In the genomic region with DNA sequence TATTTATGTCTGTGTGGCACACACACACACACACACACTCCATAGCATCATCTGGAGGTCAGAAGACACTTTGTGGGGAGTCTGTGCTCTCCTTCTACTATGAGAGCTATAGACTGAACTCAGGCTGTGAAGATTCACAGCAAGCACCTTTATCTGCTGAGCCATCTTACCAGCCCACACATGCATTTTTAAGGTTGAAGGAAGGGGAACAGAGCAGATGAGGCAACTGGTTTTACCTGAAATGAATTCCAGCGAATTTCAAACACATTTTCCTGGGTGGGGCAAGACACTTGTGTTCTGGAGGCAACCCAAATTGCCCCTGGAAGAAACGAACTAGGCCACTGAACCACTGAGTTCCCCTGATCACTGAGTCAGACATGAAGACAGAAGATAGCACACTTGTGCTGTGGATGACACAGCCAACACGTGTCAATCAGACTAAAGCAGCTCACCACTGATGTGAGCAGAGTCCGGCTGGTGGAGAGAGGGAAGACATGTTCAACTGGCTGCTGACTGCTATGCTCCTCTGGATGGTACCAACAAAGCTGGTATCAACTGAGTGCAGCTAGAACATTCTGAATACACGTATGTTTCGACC, we compare ENCODE assay signal across 23 mouse cellular contexts. TPM values are rescaled to one million over a fixed set of nuclear protein-coding genes. Genes with fewer than 3 reads are reported as not detected.
DNase-seq lines count a peak whose midpoint lies in the region; ATAC-seq and TF ChIP-seq lines count a peak whose summit lies in the region.
"Had no signal": no experiment of that assay in that cellular context is flagged by ENCODE, and none has a peak within 500 bp of the region (broad histone marks: within the 10 kb centered on the region; RNA-seq: fewer than 3 reads in every experiment).

No protein-coding gene starts in this region.

- no peak overlapping the region for H3K4me2 ChIP-seq in limb, embryonic 14.5 days (replicated peaks; ENCODE audit: low read depth, low read length, severe bottlenecking)
- H3K4me2 ChIP-seq in liver, embryonic 11.5 days, result no peak overlapping the region
- H3K4me2 ChIP-seq: embryonic facial prominence, embryonic 15.5 days; forebrain, embryonic 12.5 days; hindbrain, embryonic 13.5 days; limb, embryonic 12.5 days had no signal

- no peaks in the 10 kb centered on the region; the same call in 1 of the 2 replicates for H3K4me1 ChIP-seq in limb, embryonic 14.5 days (ENCODE audit: control insufficient read depth, insufficient read depth, low read length)
- H3K4me1 ChIP-seq in limb, embryonic 10.5 days, result peaks cover 24% of the 10 kb centered on the region
- peaks cover 47% of the 10 kb centered on the region for H3K4me1 ChIP-seq in liver, embryonic 11.5 days (replicated peaks; ENCODE audit: control insufficient read depth, insufficient read depth, low read length)

- ATAC-seq in limb, embryonic 14.5 days (ENCODE audit: low FRiP score, low read depth), result no peak
- ATAC-seq in liver, embryonic 11.5 days (replicated peaks; ENCODE audit: low FRiP score), result peak; percentile 75

- no peaks in the 10 kb centered on the region for H3K36me3 ChIP-seq in limb, embryonic 14.5 days (ENCODE audit: control insufficient read depth, insufficient read depth, low read length)
- H3K36me3 ChIP-seq in limb, embryonic 10.5 days, result no peaks in the 10 kb centered on the region
- H3K36me3 ChIP-seq in liver, embryonic 11.5 days (ENCODE audit: control insufficient read depth, insufficient read depth, low read length), result no peaks in the 10 kb centered on the region
- H3K36me3 ChIP-seq in macrophage (ENCODE audit: inconsistent target), result no peaks in the 10 kb centered on the region; the same call in 1 of the 2 replicates
- H3K36me3 ChIP-seq: embryonic facial prominence, embryonic 15.5 days; forebrain, embryonic 12.5 days; heart, embryonic 10.5 days; hindbrain, embryonic 13.5 days; limb, embryonic 12.5 days; midbrain, embryonic 10.5 days had no signal

- WGBS in limb, embryonic 14.5 days, result 75% methylated on average over 6 of the region's 6 CpGs
- WGBS in limb, embryonic 10.5 days, result 83% methylated on average over 6 of the region's 6 CpGs
- WGBS in liver, embryonic 11.5 days, result 56% methylated on average over 6 of the region's 6 CpGs
- 70% methylated on average over 6 of the region's 6 CpGs for WGBS in macrophage (ENCODE audit: missing documents)

- TF ChIP-seq CTCF in left cerebral cortex, adult 2 months (IDR thresholded peaks at IDR 0.05), result no peak

- no peak overlapping the region for H3K9ac ChIP-seq in limb, embryonic 14.5 days (ENCODE audit: low read depth, low read length, severe bottlenecking)
- no peak overlapping the region for H3K9ac ChIP-seq in liver, embryonic 11.5 days (ENCODE audit: low read depth, low read length)
- H3K9ac ChIP-seq: embryonic facial prominence, embryonic 15.5 days; forebrain, embryonic 12.5 days; hindbrain, embryonic 13.5 days; limb, embryonic 12.5 days had no signal

- peaks cover 96% of the 10 kb centered on the region for H3K79me2 ChIP-seq in macrophage (ENCODE audit: inconsistent target)

- no peak overlapping the region for H3K27ac ChIP-seq in limb, embryonic 14.5 days (replicated peaks; ENCODE audit: low read depth, low read length)
- H3K27ac ChIP-seq in limb, embryonic 10.5 days, result no peak overlapping the region
- peak overlapping the region; percentile 34 for H3K27ac ChIP-seq in liver, embryonic 11.5 days (ENCODE audit: low read depth, low read length)
- H3K27ac ChIP-seq in macrophage, result peak overlapping the region; percentile 97
- H3K27ac ChIP-seq in left cerebral cortex, adult 2 months, result no peak overlapping the region
- H3K27ac ChIP-seq: embryonic facial prominence, embryonic 15.5 days; forebrain, embryonic 12.5 days; heart, embryonic 10.5 days; hindbrain, embryonic 13.5 days; limb, embryonic 12.5 days; midbrain, embryonic 10.5 days had no signal

- peak; percentile 28 for DNase-seq in limb, embryonic 14.5 days (ENCODE audit: low spot score)
- DNase-seq in limb, embryonic 10.5 days (ENCODE audit: low spot score), result no peak
- DNase-seq in c-Kit-positive CD71-positive TER-119-positive erythroid progenitor cells, embryonic 14.5 days (ENCODE audit: low spot score), result peak; percentile 60
- no peak for DNase-seq in liver, embryonic 11.5 days (ENCODE audit: low spot score)
- DNase-seq in ovary, postnatal 36 days (ENCODE audit: low spot score), result no peak
- no peak for DNase-seq in left cerebral cortex, adult 18-20 months (ENCODE audit: low spot score in 2 of 2)
- no peak for DNase-seq in left cerebral cortex, adult 2 months (ENCODE audit: extremely low spot score in 1 of 2, low spot score in 2 of 2)
- DNase-seq: adrenal gland, adult 2 months; B cell, adult 2 months; cerebellum, adult 9-11 months; gastrocnemius, postnatal 14 days; heart, postnatal 10 days; kidney, postnatal 4 days; layer of hippocampus, adult 9-11 months; lung, postnatal 10 days; thymus, postnatal 14 days had no signal

- no peaks in the 10 kb centered on the region for H3K9me3 ChIP-seq in limb, embryonic 14.5 days (ENCODE audit: control insufficient read depth, low read length)
- H3K9me3 ChIP-seq in limb, embryonic 10.5 days (replicated peaks), result no peaks in the 10 kb centered on the region
- no peaks in the 10 kb centered on the region for H3K9me3 ChIP-seq in liver, embryonic 11.5 days (ENCODE audit: control insufficient read depth, low read length)
- H3K9me3 ChIP-seq: embryonic facial prominence, embryonic 15.5 days; forebrain, embryonic 12.5 days; heart, embryonic 10.5 days; hindbrain, embryonic 13.5 days; limb, embryonic 12.5 days; midbrain, embryonic 10.5 days had no signal

- no peak for TF ChIP-seq POLR2A in limb, embryonic 14.5 days (IDR thresholded peaks at IDR 0.05; ENCODE audit: borderline replicate concordance, extremely low read depth, insufficient read depth, insufficient read length)

- no peaks in the 10 kb centered on the region for H3K27me3 ChIP-seq in limb, embryonic 14.5 days (ENCODE audit: control insufficient read depth, insufficient read depth, low read length)
- no peaks in the 10 kb centered on the region for H3K27me3 ChIP-seq in limb, embryonic 10.5 days (ENCODE audit: low read depth, poor library complexity, severe bottlenecking)
- no peaks in the 10 kb centered on the region for H3K27me3 ChIP-seq in liver, embryonic 11.5 days (replicated peaks; ENCODE audit: control insufficient read depth, insufficient read depth, low read length)
- H3K27me3 ChIP-seq: embryonic facial prominence, embryonic 15.5 days; forebrain, embryonic 12.5 days; hindbrain, embryonic 13.5 days; limb, embryonic 12.5 days had no signal

- no peak overlapping the region for H3K4me3 ChIP-seq in limb, embryonic 14.5 days (replicated peaks; ENCODE audit: low read length)
- H3K4me3 ChIP-seq in limb, embryonic 10.5 days, result no peak overlapping the region
- no peak overlapping the region for H3K4me3 ChIP-seq in liver, embryonic 11.5 days (ENCODE audit: low read depth, low read length)
- H3K4me3 ChIP-seq in macrophage (ENCODE audit: inconsistent target), result peak overlapping the region; percentile 66
- no peak overlapping the region for H3K4me3 ChIP-seq in left cerebral cortex, adult 2 months
- H3K4me3 ChIP-seq: embryonic facial prominence, embryonic 15.5 days; forebrain, embryonic 12.5 days; heart, embryonic 10.5 days; hindbrain, embryonic 13.5 days; limb, embryonic 12.5 days; midbrain, embryonic 10.5 days had no signal

- intact Hi-C loops in left cerebral cortex, adult 2 months (cut with DNase I), result loop anchor here (5.0 kb wide), 1 partner anchor 38 kb away; the partner anchor contains the start of gene Fnip2

RNA-seq across cellular contexts. Expression of gene Fnip2, which starts 38.0 kb away (rescaled TPM):
- polyA plus RNA-seq in limb, embryonic 14.5 days (2012; rRNA removed), result 7.5 and 8.8 TPM in 2 replicates
- 4.1 and 6.2 TPM in 2 replicates for polyA plus RNA-seq in limb, embryonic 14.5 days (2014; fragmentation: Nextera tagmentation; extraction: Ambion mirVana)
- polyA plus RNA-seq in limb, embryonic 10.5 days (2016; fragmentation: Nextera tagmentation; extraction: Ambion mirVana), result 5.2 and 5.7 TPM in 2 replicates
- polyA plus RNA-seq in liver, embryonic 11.5 days (2014; fragmentation: Nextera tagmentation; extraction: Ambion mirVana), result 7.5 and 9.7 TPM in 2 replicates
- total RNA-seq in macrophage (2018; cell fraction: chromatin; rRNA removed), result 1,000 to 10,000 TPM in 9 of 26 experiments, 100 to 1,000 TPM in 17; 297 to 1,489 (median 906) TPM
- 100 to 1,000 TPM; 110 to 449 (median 248) TPM for total RNA-seq in macrophage (2018; cell fraction: cytosol; rRNA removed)
- total RNA-seq in macrophage (2018; cell fraction: nucleus; rRNA removed), result 1,000 to 10,000 TPM in 1 of 26 experiments, 100 to 1,000 TPM in 25; 324 to 1,078 (median 679) TPM
- polyA plus RNA-seq in macrophage (2018), result 87.1 to 150 TPM (median 126 TPM) in 3 replicates
- 10 to 100 TPM; 18.2 to 18.5 TPM for total RNA-seq in left cerebral cortex, adult 18-20 months (2021)
- 10 to 100 TPM; 17.7 to 20.2 TPM for total RNA-seq in left cerebral cortex, adult 2 months (2021)

Comparison
In these comparisons a context has a peak if more than half of its experiments do, and no peak if none do; other contexts are left out.
1. DNase-seq: peak in limb, embryonic 14.5 days (single experiment) and c-Kit-positive CD71-positive TER-119-positive erythroid progenitor cells, embryonic 14.5 days (single experiment); none in limb, embryonic 10.5 days (single experiment), liver, embryonic 11.5 days (single experiment), ovary, postnatal 36 days (single experiment), left cerebral cortex, adult 18-20 months (0 of 2) and left cerebral cortex, adult 2 months (0 of 2).
2. H3K27ac ChIP-seq: peak in liver, embryonic 11.5 days (single experiment) and macrophage (single experiment); none in limb, embryonic 14.5 days (single experiment), limb, embryonic 10.5 days (single experiment) and left cerebral cortex, adult 2 months (single experiment).